Mouse (Mus musculus) G1E (cell line): ENCODE results near the gene Traf7.

ENCODE experiments used
- CTCF ChIP-seq: IDR thresholded peaks from 2 replicates; pipeline ENCODE4 v1.5.1; 2012; ENCODE audit warnings: low read depth, low read length, inconsistent platforms, mixed read lengths
- POLR2AphosphoS5 ChIP-seq: IDR thresholded peaks from 2 replicates; pipeline ENCODE4 v1.6.1; 2012; ENCODE audit warnings: low read depth, low read length, inconsistent platforms; ENCODE audit not compliant: insufficient replicate concordance

- TF ChIP-seq CTCF (no peak), POLR2AphosphoS5 (no peak)
These were observed 3.3 kb upstream of the Traf7 start for GRCm38 (mm10) chr17:24531064-24531463.
